Mouse (Mus musculus) bone marrow macrophage, adult 2 months (primary cell): ENCODE results near the gene Rfwd3.
"Not testable (repeated sequence)": the region's sequence is repeated elsewhere in the genome, so short reads cannot be mapped to it uniquely, and the experiment has no call there.

Experiments
- CTCF ChIP-seq: IDR thresholded peaks from 2 replicates; pipeline ENCODE4 v1.5.1; 2012; ENCODE audit warnings: low read depth, mild to moderate bottlenecking, low read length, moderate library complexity
- POLR2A ChIP-seq: IDR thresholded peaks from 2 replicates; pipeline ENCODE4 v1.6.1; 2012; ENCODE audit warnings: mild to moderate bottlenecking, low read depth, low read length, borderline replicate concordance

DNA sequence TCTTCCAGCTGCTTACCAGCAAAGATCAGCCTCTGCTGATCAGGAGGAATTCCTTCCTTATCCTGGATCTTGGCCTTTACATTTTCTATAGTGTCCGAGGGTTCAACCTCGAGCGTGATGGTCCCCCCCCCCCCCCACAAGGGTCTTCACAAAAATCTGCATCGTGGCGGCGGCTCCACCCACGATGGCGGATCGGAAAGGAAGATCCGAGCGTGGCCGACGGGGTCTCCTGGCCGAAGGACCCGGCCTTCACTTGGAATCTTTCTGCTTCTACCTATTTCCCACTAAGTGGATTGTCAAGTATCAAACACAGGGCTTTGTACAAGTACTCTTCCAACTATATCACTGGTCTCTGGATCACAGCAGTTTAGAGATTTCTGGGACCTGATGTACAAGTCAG, 10.0 kb upstream of the Rfwd3 start:
- not testable (repeated sequence) for TF ChIP-seq CTCF, POLR2A
